Mouse (Mus musculus) forelimb bud, embryonic 11.5 days (tissue): ENCODE results near the gene Camk1d.
"Not testable (repeated sequence)": the region's sequence is repeated elsewhere in the genome, so short reads cannot be mapped to it uniquely, and the experiment has no call there.

Experiments
- DNase-seq: peaks from one replicate; pipeline ENCODE4 v3.0.0-alpha.2; 2012; ENCODE audit warnings: low read depth, low spot score

The Camk1d gene

GRCm38 (mm10) chr2:5403850-5404249 lies 310.5 kb downstream of the Camk1d start:
- no peak for DNase-seq

DNA sequence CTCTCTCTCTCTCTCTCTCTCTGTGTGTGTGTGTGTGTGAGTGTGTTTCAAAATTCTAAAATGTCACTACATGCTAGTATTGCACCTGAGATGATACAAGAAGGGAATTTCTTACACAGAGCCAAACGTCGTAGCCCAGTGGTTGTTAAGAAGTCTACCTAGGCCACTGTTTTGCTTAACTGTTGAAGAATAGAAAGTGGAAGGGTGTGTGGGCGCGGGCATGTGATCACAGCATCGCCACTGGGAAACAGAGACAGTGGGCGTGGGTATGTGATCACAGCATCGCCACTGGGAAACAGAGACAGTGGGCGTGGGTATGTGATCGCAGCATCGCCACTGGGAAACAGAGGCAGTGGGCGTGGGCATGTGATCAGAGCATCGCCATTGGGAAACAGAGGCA lies 312.3 kb downstream of the Camk1d start:
- no peak for DNase-seq

DNA sequence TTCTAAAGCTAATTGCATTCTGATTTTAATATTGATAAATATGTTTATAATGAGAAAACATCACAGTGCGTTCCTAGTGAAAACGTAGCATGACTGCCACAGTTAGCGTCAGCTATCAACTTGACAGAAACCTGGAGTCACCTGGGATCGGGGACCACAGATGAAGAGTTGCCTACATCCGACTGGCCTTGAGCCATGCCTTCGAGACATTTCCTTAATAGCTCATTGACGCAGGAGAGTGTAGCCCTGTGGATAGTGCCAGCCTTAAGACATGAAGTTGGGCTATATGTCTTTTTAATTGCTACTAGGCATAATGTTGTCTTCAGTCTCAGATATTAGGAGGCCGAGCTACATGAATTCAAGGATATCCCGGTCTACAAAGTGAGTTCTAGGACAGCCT lies 315.8 kb downstream of the Camk1d start:
- no peak for DNase-seq

DNA sequence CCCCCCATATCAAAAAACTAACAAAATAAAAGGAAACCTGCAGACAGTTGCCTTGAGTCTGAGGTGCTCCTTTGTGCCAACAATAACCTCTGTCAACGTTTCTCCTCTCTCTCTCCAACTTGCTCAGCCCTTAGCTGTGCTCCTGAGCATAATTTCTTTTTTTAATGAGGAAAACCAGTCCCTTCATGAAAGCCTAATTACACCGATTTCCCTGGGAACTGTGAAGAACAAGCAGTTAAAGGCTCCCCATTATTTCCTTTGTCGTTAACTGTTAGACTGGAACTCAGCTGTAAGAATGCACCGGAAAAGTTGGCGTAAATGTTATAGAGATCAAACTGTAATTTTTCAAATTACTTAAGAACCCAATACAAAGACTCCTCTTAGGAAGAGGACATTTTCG lies 316.3 kb downstream of the Camk1d start:
- peak; percentile 33 for DNase-seq

DNA sequence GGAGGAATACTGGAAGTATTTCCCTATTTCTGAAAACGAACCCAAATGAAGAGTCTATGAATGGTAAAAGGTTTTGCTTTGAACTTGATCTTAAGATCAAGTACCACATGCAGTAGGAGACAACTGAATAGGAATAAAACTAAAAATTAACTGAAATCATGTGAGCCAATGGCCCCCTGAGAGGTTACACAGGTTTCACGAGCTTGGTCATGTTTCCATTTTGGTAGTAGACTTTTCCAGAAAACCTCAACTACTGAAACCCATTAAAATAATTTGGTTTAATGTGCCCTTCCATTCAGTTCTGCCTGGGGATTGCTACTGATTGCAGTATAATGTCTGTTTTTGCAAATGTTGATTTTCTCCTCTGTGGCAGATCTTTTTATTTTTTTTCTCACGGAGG lies 316.8 kb downstream of the Camk1d start:
- no peak for DNase-seq

GRCm38 (mm10) chr2:5396415-5396814 lies 317.9 kb downstream of the Camk1d start:
- DNase-seq, result no peak

- DNase-seq, result no peak
Observed at GRCm38 (mm10) chr2:5395873-5396272, 318.4 kb downstream of the Camk1d start.

DNA sequence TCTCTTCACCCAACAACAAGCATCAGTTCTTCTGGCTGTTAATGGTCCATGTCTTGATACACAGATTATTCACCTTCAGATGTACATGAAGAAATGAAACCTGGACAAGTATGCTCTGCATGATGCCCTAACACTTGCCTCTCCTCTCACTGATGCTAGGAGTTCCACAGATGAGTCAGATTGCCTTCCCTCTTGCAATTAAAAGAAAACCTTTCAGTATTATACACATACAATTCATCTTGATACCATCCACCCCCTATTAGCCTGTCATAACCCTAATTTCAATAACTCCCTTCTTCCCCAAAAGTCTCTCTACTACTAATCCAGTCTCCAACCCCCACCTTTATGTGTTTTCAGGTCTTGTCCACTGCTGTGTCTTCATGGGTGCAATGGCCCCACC lies 321.4 kb downstream of the Camk1d start:
- no peak for DNase-seq

DNA sequence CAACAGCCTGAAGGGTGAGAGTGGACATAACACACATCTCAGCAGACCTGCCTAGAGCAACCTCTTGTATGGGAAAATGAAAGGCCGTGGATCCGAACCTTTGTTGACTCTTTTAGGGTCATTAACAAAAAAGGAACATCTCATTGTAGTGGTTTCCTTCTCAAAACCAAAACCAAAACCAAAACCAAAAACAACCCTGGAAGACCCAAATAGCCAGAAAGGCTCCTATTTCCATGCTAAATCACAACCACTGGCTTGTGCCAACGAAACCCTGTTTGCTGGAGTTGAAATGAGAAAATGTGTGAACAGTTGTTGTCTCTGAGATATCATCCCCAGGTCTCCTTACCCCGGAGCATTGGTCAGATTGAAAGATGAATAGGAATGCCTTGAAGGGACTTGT lies 321.8 kb downstream of the Camk1d start:
- DNase-seq, result no peak

DNA sequence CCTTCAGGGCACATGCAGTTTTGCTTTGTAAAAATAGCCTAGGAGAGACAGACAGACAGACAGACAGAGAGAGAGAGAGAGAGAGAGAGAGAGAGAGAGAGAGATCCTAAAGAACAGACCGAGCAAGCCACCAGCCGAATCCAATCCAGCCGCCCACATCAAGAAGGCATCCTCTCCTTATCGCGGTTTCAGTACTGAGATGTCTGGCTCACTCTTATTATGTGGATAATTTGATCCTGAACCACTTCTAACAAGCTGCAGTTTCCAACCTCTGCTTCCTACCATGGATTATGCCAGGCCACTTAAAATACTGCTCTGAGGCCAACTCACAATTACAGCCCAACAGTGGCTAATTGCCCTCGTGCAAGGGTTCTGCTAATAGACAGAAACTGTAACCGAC lies 325.9 kb downstream of the Camk1d start:
- DNase-seq, result no peak

DNA sequence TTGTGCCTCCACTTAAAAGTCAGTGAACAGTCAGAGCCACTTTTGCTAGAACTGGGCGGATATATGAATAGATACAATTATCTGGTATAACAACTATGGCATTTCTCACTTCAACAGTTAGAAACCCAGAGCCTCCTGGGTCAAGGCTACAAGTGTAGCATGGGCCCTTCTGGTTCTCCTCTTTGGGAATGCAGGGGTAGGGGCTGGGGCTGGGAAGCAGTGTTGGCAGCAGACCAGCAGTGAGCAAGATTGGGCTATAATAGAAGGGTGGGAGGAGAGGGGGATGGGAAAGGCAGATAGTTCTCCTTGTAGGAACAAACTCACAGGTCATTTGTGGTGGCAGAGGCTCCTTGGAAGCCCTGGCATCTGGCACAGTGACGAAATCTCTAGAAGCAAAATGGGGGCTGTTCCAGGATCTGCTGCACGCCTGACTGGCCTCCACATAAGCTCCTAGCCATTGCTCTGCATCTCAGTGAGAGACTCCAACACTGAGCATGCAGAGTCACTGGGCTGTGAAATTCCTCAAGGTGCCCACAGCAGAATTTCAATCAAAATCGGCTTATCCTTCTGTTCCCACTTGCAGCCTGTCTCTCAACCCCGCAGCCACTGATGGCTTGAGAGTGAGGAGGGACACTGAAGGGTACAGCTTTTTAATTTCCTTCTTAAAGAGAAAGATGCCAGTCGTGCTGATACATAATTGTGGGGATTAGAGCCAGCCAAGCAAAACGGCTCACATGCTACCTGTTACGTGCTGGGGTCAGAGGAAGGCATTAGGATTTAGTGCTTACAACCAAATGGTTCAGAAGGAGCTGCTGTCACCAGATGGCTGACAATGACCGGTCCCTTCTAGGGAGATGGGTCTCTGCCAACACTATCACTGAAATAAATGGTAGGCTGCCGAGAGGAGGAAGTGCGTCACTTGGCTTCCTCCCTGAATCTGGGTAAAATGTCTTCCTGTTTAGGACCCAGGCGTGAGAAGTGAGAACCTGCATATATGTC lies 332.3 kb downstream of the Camk1d start:
- no peak for DNase-seq

GRCm38 (mm10) chr2:5380973-5381372 lies 333.3 kb downstream of the Camk1d start:
- DNase-seq, result no peak

- not testable (repeated sequence) for DNase-seq
Observed at GRCm38 (mm10) chr2:5378922-5379321, 335.4 kb downstream of the Camk1d start.

DNA sequence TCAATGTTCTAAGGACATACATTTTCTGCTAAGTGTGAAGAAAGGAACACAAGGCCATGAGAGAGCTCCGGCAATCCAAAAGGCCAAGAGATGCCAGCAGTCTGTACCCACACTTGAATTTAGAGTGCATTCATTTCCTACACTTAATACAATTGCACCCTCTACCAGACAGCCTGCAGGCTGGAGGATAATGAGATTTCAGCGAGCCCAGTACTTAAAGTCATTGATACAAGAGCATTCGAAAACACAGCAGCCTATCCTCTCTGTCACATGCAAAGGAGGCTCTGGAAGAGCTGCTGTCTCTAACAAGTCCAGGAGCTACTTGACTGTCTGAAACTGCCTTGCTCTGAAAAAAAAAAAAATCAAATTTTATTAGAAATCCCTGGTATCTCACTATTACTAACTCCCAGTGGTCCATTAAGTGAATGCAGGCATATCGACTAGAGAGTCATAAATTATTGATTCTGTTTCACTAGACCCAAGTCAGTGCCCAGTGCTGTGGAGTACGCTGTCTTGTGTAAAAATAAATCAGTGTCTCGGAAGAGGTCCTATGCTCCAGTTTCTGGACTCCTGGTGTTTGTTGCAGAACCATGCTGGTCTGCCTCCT lies 336.1 kb downstream of the Camk1d start:
- DNase-seq, result no peak

- no peak for DNase-seq
Observed at GRCm38 (mm10) chr2:5372886-5373429, 341.4 kb downstream of the Camk1d start.

GRCm38 (mm10) chr2:5371316-5371715 lies 343.0 kb downstream of the Camk1d start:
- DNase-seq, result no peak

GRCm38 (mm10) chr2:5370591-5370990 lies 343.7 kb downstream of the Camk1d start:
- no peak for DNase-seq

DNA sequence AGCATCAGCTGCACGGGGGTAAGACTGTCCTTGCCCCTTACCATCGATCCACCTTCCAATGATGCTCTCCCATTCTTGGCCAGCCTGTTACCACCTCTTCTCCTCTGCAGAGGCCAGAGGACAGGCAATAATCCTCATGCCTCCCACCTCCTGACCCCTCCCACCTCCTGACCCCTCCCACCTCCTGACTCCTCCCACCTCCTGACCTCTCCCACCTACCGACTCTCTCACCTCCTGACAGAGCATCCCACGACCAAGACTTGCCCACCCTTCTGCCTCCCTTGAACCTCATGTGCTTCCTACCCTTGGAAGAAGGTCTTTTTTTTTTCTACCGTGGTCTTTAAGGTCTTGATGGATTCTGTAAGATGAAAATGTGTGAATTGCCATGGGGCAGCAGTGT lies 350.5 kb downstream of the Camk1d start:
- no peak for DNase-seq

DNA sequence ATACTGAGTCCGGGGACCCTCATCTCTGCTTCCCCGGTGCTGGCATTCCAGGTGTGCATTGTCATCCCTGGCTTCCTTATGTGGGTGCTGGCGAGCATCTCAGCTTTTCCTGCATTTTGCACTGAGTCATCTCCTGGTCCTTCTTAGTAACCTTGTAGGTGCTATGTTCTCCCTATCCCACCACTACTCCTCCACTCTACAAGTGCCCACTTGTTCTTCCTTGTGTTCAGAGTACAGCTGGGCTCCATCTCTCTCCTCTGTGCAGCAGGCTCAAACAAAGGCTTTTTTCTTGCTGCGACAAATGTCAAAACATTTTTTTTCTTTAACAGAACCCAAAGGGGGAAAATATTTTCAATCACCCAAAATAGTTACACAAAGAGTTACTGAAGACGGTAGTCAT lies 356.3 kb downstream of the Camk1d start:
- no peak for DNase-seq

DNA sequence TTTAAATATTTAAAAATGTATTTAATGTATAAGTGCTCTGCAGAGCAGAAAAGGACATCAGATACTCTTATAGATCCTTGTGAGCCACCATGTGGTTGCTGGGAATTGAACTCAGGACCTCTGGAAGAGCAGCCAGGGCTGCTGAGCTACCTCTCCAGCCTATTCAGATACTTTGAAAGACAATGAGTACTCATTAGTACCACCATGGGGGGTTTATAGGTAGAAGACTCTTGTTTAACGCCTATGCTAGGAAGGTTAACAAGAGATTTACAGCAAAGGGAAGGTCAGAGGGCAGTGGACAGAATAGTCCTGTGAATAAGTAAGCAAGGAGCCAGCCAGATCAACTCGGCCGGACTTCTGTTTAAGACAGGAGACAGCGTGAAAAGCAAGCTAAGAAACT lies 357.3 kb downstream of the Camk1d start:
- no peak for DNase-seq

DNA sequence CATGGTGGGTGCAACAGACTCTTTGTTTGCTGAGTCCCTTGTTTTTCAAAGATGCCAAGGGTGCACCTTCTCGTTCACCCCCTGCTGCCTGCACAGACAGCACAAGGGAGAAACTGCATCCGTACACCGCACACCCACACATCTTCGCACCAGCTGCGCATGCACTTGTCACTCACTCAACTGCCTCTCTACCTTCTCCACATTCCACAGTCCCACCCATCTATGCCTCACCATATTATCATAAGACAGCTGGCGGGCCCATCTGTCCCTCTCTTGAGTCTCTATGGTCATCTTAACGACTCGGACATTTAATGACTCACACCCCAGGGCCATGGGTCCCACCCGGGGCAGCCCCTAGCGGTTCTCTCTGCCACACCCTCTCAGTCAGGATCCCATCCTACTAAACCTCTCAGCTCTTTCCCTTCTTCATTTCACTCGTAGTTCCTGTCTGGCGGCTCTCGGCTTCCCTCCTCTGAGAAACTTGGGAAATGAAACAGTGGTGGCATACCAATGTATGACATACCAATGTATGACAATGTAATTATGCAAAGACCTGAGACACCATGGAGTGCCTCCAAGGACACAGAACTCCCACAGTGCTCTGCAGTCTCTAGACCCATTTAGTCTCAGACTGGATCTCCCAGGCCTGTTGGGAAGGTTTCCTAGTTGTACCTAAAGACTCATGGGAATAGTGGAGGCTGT lies 361.3 kb downstream of the Camk1d start:
- DNase-seq, result no peak

DNA sequence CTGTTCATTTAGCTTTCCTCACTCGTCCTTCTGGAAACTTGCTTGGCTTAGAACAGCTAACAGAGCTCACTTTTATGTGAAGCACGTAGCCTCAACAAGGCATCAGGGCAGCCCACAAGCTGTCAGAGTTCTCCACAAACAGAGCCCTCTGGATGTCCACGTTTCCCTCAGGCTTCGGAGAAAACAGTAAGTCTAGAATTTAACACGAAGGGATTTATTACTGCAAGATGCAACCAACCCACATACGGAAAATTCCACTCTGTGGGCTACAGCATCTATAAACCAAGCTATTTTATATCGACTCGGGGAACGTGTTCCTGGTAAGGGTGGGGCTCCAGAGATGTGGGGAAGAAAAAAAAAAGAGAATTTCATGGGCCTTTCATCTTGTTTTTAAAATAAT lies 369.0 kb downstream of the Camk1d start:
- no peak for DNase-seq
